ENCODE assay signal across 8 mouse cellular contexts in the genomic region with DNA sequence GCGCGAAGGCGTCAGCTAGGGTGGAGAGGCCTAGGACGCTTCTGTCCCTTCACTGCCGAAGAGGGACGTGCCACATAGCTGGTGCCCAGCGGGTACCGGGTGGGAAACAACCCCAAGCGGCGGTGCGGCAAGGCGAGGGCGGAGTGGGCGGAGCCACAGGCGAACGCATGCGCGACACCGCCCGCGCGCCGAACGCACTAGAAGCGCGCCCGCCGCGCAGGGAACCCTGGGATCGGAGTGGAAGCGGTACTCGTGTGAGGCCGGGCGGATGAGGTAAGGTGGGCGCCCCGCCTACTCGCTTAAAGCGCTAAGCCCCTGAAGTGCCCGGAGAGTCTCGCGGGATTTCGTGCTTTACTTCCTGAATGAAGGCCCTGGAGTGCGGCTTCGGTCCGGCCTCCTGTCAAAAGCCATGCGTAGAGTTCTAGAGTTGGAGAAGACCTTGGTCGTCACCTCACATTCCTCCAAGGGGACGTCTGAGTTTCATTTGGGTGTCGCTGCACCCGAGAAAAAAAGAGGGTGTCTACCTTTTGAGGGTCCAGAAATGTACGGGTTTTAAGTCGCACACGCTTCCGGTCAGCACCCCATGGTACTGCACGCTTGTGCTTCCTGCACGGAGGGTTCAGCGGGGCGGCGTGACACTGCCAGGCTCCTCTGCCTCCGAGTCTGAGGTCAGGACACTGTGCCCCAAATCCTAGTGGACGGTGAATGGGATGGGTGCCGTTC. TPM values are rescaled to one million over a fixed set of nuclear protein-coding genes. Genes with fewer than 3 reads are reported as not detected.
DNase-seq lines count a peak whose midpoint lies in the region; ATAC-seq and TF ChIP-seq lines count a peak whose summit lies in the region.

A gene (minus strand): TSS at position 151 of the 723 bp plus-strand sequence.
A gene (minus strand): TSS at position 227 of the 723 bp plus-strand sequence.

- WGBS in forebrain, embryonic 12.5 days: under 1% methylated on average over 62 of the region's 62 CpGs
- WGBS in heart, postnatal 0 days: under 1% methylated on average over 62 of the region's 62 CpGs
- under 1% methylated on average over 62 of the region's 62 CpGs for WGBS in liver, embryonic 16.5 days (ENCODE audit: insufficient replicate concordance)
- WGBS in neural tube, embryonic 13.5 days: under 1% methylated on average over 62 of the region's 62 CpGs

- DNase-seq in c-Kit-positive CD71-positive TER-119-positive erythroid progenitor cells, embryonic 14.5 days (ENCODE audit: low spot score): peak; percentile 98
- peak; percentile 100 for DNase-seq in heart, postnatal 0 days (ENCODE audit: low spot score)
- peak; percentile 98 to 99 for DNase-seq in kidney, postnatal 4 days

- no peak for TF ChIP-seq CTCF in E14TG2a.4 (conservative IDR thresholded peaks at IDR 0.05; ENCODE audit: low read length)
- TF ChIP-seq CTCF in heart, postnatal 0 days (IDR thresholded peaks at IDR 0.05; ENCODE audit: low read depth): no peak
- peak; percentile 2; the same call in 1 of the 2 replicates for TF ChIP-seq CTCF in testis, adult 2 months (IDR thresholded peaks at IDR 0.05; ENCODE audit: control insufficient read depth, insufficient read depth, insufficient replicate concordance, low read depth, low read length)

- peaks cover 10% of the 10 kb centered on the region for H3K36me3 ChIP-seq in E14TG2a.4 (ENCODE audit: insufficient read depth, low read length)
- no peaks in the 10 kb centered on the region for H3K36me3 ChIP-seq in forebrain, embryonic 12.5 days (replicated peaks)
- no peaks in the 10 kb centered on the region for H3K36me3 ChIP-seq in heart, postnatal 0 days (replicated peaks; ENCODE audit: control insufficient read depth, insufficient read depth, low read length)
- H3K36me3 ChIP-seq in liver, embryonic 16.5 days (ENCODE audit: control insufficient read depth, insufficient read depth): no peaks in the 10 kb centered on the region
- 0 out of 2 replicates have a peak, but pooled peaks cover 3% of the 10 kb centered on the region for H3K36me3 ChIP-seq in neural tube, embryonic 13.5 days
- H3K36me3 ChIP-seq in testis, adult 2 months (ENCODE audit: control insufficient read depth, insufficient read depth, low read length): no peaks in the 10 kb centered on the region

- no peaks in the 10 kb centered on the region for H3K27me3 ChIP-seq in E14TG2a.4 (ENCODE audit: insufficient read depth, low read length)
- no peaks in the 10 kb centered on the region for H3K27me3 ChIP-seq in forebrain, embryonic 12.5 days
- H3K27me3 ChIP-seq in heart, postnatal 0 days (ENCODE audit: control insufficient read depth, insufficient read depth, low read length): no peaks in the 10 kb centered on the region
- no peaks in the 10 kb centered on the region for H3K27me3 ChIP-seq in liver, embryonic 16.5 days (ENCODE audit: control insufficient read depth, insufficient read depth, low read depth, low read length)
- no peaks in the 10 kb centered on the region for H3K27me3 ChIP-seq in neural tube, embryonic 13.5 days
- H3K27me3 ChIP-seq in testis, adult 2 months (ENCODE audit: control insufficient read depth, insufficient read depth, low read length): no peaks in the 10 kb centered on the region

- no peaks in the 10 kb centered on the region for H3K9me3 ChIP-seq in E14TG2a.4 (ENCODE audit: low read length)
- H3K9me3 ChIP-seq in forebrain, embryonic 12.5 days: no peaks in the 10 kb centered on the region
- H3K9me3 ChIP-seq in heart, postnatal 0 days (replicated peaks; ENCODE audit: control insufficient read depth, low read length): no peaks in the 10 kb centered on the region
- H3K9me3 ChIP-seq in liver, embryonic 16.5 days (replicated peaks; ENCODE audit: control insufficient read depth, low read length): no peaks in the 10 kb centered on the region
- H3K9me3 ChIP-seq in neural tube, embryonic 13.5 days: no peaks in the 10 kb centered on the region

- peak within 1 kb of the TSS; percentile 99 for H3K4me3 ChIP-seq in E14TG2a.4 (replicated peaks; ENCODE audit: low read length)
- peak within 1 kb of the TSS; percentile 87 for H3K4me3 ChIP-seq in forebrain, embryonic 12.5 days (replicated peaks)
- H3K4me3 ChIP-seq in heart, postnatal 0 days (ENCODE audit: low read depth, low read length): peak within 1 kb of the TSS; percentile 81
- H3K4me3 ChIP-seq in liver, embryonic 16.5 days (ENCODE audit: low read depth, low read length): peak within 1 kb of the TSS; percentile 97
- peak within 1 kb of the TSS; percentile 88 for H3K4me3 ChIP-seq in neural tube, embryonic 13.5 days
- H3K4me3 ChIP-seq in testis, adult 2 months (ENCODE audit: control insufficient read depth, low read depth, low read length): peak within 1 kb of the TSS; percentile 97

- peak within 1 kb of the TSS; percentile 74 for H3K4me2 ChIP-seq in forebrain, embryonic 12.5 days
- peak within 1 kb of the TSS; percentile 88 for H3K4me2 ChIP-seq in heart, postnatal 0 days (ENCODE audit: low read depth, low read length)
- H3K4me2 ChIP-seq in liver, embryonic 16.5 days (ENCODE audit: low read depth, low read length): peak within 1 kb of the TSS; percentile 85
- peak within 1 kb of the TSS; percentile 88 for H3K4me2 ChIP-seq in neural tube, embryonic 13.5 days

- ATAC-seq in forebrain, embryonic 12.5 days (ENCODE audit: low FRiP score): peak; percentile 100
- peak; percentile 100 for ATAC-seq in heart, postnatal 0 days (ENCODE audit: insufficient read depth, low read depth)
- ATAC-seq in liver, embryonic 16.5 days (ENCODE audit: low read depth): peak; percentile 99
- peak; percentile 100 for ATAC-seq in neural tube, embryonic 13.5 days (ENCODE audit: low read depth)

- peak within 1 kb of the TSS; percentile 93 for H3K27ac ChIP-seq in forebrain, embryonic 12.5 days
- peak within 1 kb of the TSS; percentile 91 for H3K27ac ChIP-seq in heart, postnatal 0 days (ENCODE audit: low read depth)
- H3K27ac ChIP-seq in liver, embryonic 16.5 days (ENCODE audit: low read length): peak within 1 kb of the TSS; percentile 91
- peak within 1 kb of the TSS; percentile 96 for H3K27ac ChIP-seq in neural tube, embryonic 13.5 days (replicated peaks)
- H3K27ac ChIP-seq in testis, adult 2 months (ENCODE audit: control insufficient read depth, insufficient read depth, low read depth, low read length): peak within 1 kb of the TSS; percentile 91

- peaks cover 36% of the 10 kb centered on the region for H3K4me1 ChIP-seq in E14TG2a.4 (replicated peaks; ENCODE audit: low read depth, low read length)
- peaks cover 24% of the 10 kb centered on the region for H3K4me1 ChIP-seq in forebrain, embryonic 12.5 days
- H3K4me1 ChIP-seq in heart, postnatal 0 days (ENCODE audit: control insufficient read depth, insufficient read depth): peaks cover 10% of the 10 kb centered on the region
- peaks cover 6% of the 10 kb centered on the region for H3K4me1 ChIP-seq in liver, embryonic 16.5 days (ENCODE audit: control insufficient read depth, low read depth, low read length)
- H3K4me1 ChIP-seq in neural tube, embryonic 13.5 days (replicated peaks): peaks cover 32% of the 10 kb centered on the region
- H3K4me1 ChIP-seq in testis, adult 2 months (ENCODE audit: control insufficient read depth, insufficient read depth, low read length): peaks cover 5% of the 10 kb centered on the region

- TF ChIP-seq EP300 in heart, postnatal 0 days (IDR thresholded peaks at IDR 0.05; ENCODE audit: low read depth): peak; percentile 93

- peak within 1 kb of the TSS; percentile 93 for H3K9ac ChIP-seq in forebrain, embryonic 12.5 days
- H3K9ac ChIP-seq in heart, postnatal 0 days (replicated peaks; ENCODE audit: low read depth, low read length): peak within 1 kb of the TSS; percentile 82
- peak within 1 kb of the TSS; percentile 99 for H3K9ac ChIP-seq in liver, embryonic 16.5 days (ENCODE audit: low read depth, low read length)
- peak within 1 kb of the TSS; percentile 82 for H3K9ac ChIP-seq in neural tube, embryonic 13.5 days

- peak; percentile 95 for TF ChIP-seq POLR2A in testis, adult 2 months (IDR thresholded peaks at IDR 0.05; ENCODE audit: control insufficient read depth, low read depth, low read length)

RNA-seq across cellular contexts. Expression of the first gene that starts in this region (rescaled TPM):
- 0.06 TPM in 1 of 2 replicates, not detected in the other for polyA plus RNA-seq in forebrain, embryonic 12.5 days (2016; fragmentation: Nextera tagmentation; extraction: Ambion mirVana)
- not detected in 2 replicates for total RNA-seq in heart, postnatal 0 days (2014; rRNA removed; ENCODE audit: low replicate concordance)
- polyA plus RNA-seq in heart, postnatal 0 days (2015; fragmentation: Nextera tagmentation; extraction: Ambion mirVana): 0.04 TPM in 2 replicates
- polyA plus RNA-seq in liver, embryonic 16.5 days (2015; fragmentation: Nextera tagmentation; extraction: Ambion mirVana): 0.05 and 0.08 TPM in 2 replicates
- polyA plus RNA-seq in neural tube, embryonic 13.5 days (2015; fragmentation: Nextera tagmentation; extraction: Ambion mirVana): 0.29 TPM in 1 of 2 replicates, not detected in the other
- 0.97 and 1.1 TPM in 2 replicates for polyA plus RNA-seq in testis, adult 2 months (2012; rRNA removed)

RNA-seq across cellular contexts. Expression of the second gene that starts in this region (rescaled TPM):
- polyA plus RNA-seq in forebrain, embryonic 12.5 days (2016; fragmentation: Nextera tagmentation; extraction: Ambion mirVana): 72.1 and 77.1 TPM in 2 replicates
- 43.7 and 51.6 TPM in 2 replicates for total RNA-seq in heart, postnatal 0 days (2014; rRNA removed; ENCODE audit: low replicate concordance)
- 17.5 and 19.8 TPM in 2 replicates for polyA plus RNA-seq in heart, postnatal 0 days (2015; fragmentation: Nextera tagmentation; extraction: Ambion mirVana)
- 25.0 and 27.9 TPM in 2 replicates for polyA plus RNA-seq in liver, embryonic 16.5 days (2015; fragmentation: Nextera tagmentation; extraction: Ambion mirVana)
- 51.7 and 55.5 TPM in 2 replicates for polyA plus RNA-seq in neural tube, embryonic 13.5 days (2015; fragmentation: Nextera tagmentation; extraction: Ambion mirVana)
- 63.6 and 66.3 TPM in 2 replicates for polyA plus RNA-seq in testis, adult 2 months (2012; rRNA removed)

Comparison
In these comparisons a context has a peak if more than half of its experiments do, and no peak if none do; other contexts are left out.
1. Peak in every context shown above with its lines: DNase-seq, ATAC-seq, H3K4me3 ChIP-seq and H3K27ac ChIP-seq.